Mouse (Mus musculus) liver, embryonic 11.5 days (tissue): Measurements from ENCODE around the gene Tecpr1. TPM values are rescaled to one million over a fixed set of nuclear protein-coding genes. Genes with fewer than 3 reads are reported as not detected.

Experiments
- ATAC-seq: fragments of 200-750 bp; cut with Nextera tagmentation; replicated peaks from 2 replicates; pipeline ENCODE4 v1.8.0; 2017; ENCODE audit warnings: moderate number of reproducible peaks, mild to moderate bottlenecking, moderate TSS enrichment, moderate library complexity; ENCODE audit not compliant: low FRiP score
- DNase-seq: peaks from one replicate; pipeline ENCODE4 v3.0.0-alpha.2; 2017; ENCODE audit warnings: low spot score
- H3K27ac ChIP-seq: fragments of 300-500 bp; sonication (generic); 2 replicates; pipeline ENCODE4 v1.5.1; 2014; ENCODE audit warnings: mild to moderate bottlenecking, low read depth, low read length, control low read depth
- H3K27me3 ChIP-seq: fragments of 300-500 bp; sonication (generic); replicated peaks from 2 replicates; pipeline ENCODE4 v1.6.1; 2014; ENCODE audit warnings: low read length, mixed read lengths; ENCODE audit not compliant: control insufficient read depth, insufficient read depth
- H3K36me3 ChIP-seq: fragments of 300-500 bp; sonication (generic); 2 replicates; pipeline ENCODE4 v1.6.1; 2014; ENCODE audit warnings: mild to moderate bottlenecking, low read length, moderate library complexity, mixed read lengths; ENCODE audit not compliant: control insufficient read depth, insufficient read depth
- H3K4me1 ChIP-seq: fragments of 300-500 bp; sonication (generic); replicated peaks from 2 replicates; pipeline ENCODE4 v1.6.1; 2014; ENCODE audit warnings: low read length, mixed read lengths; ENCODE audit not compliant: control insufficient read depth, insufficient read depth
- H3K4me2 ChIP-seq: fragments of 300-500 bp; sonication (generic); 2 replicates; pipeline ENCODE4 v1.6.1; 2014; ENCODE audit warnings: mild to moderate bottlenecking, control low read depth, moderate library complexity
- H3K4me3 ChIP-seq: fragments of 300-500 bp; sonication (generic); 2 replicates; pipeline ENCODE4 v1.5.1; 2014; ENCODE audit warnings: low read depth, low read length, control low read depth
- H3K9ac ChIP-seq: fragments of 300-500 bp; sonication (generic); 2 replicates; pipeline ENCODE4 v1.6.1; 2014; ENCODE audit warnings: low read depth, low read length, control low read depth
- H3K9me3 ChIP-seq: fragments of 300-500 bp; sonication (generic); 2 replicates; pipeline ENCODE4 v1.6.1; 2016; ENCODE audit warnings: low read length, inconsistent platforms, mixed read lengths; ENCODE audit not compliant: control insufficient read depth
- WGBS: fragments of 180-500 bp; shearing (Covaris S2); extraction: QIAGEN DNeasy Blood & Tissue Kit; methylation state at CpG from one replicate; pipeline ENCODE4 v1.1.7; 2014; 5-methylcytosine and 5-hydroxymethylcytosine counted together
- polyA plus RNA-seq: library from polyadenylated mRNA; unstranded; fragments of >200 nt; fragmentation: Nextera tagmentation; extraction: Ambion mirVana; gene quantifications from 2 replicates; pipeline ENCODE4 v1.2.1, GENCODE M21; 2014

Tecpr1 gene
- polyA plus RNA-seq, 1 experiment from 2014 or later: 8.9 TPM

GRCm38 (mm10) chr5:144255632-144256540, 32.5 kb upstream of the Tecpr1 start:
- Histone ChIP-seq H3K4me3 (peak overlapping the region; percentile 90), H3K27me3 (no peaks in the 10 kb centered on the region), H3K4me1 (peaks cover 33% of the 10 kb centered on the region), H3K36me3 (no peaks in the 10 kb centered on the region; the same call in 1 of the 2 replicates), H3K9me3 (no peaks in the 10 kb centered on the region), H3K9ac (peak overlapping the region; percentile 90), H3K4me2 (peak overlapping the region; percentile 84), H3K27ac (peak overlapping the region; percentile 86)
- ATAC-seq (peak; percentile 16), DNase-seq (peak; percentile 72)
- under 1% methylated on average over 40 of the region's 40 CpGs for WGBS

- Histone ChIP-seq H3K4me3 (peak overlapping the region; percentile 90), H3K9me3 (no peaks in the 10 kb centered on the region), H3K4me2 (peak overlapping the region; percentile 84), H3K27ac (peak overlapping the region; percentile 86), H3K27me3 (no peaks in the 10 kb centered on the region), H3K36me3 (no peaks in the 10 kb centered on the region; the same call in 1 of the 2 replicates), H3K9ac (peak overlapping the region; percentile 90), H3K4me1 (peaks cover 33% of the 10 kb centered on the region)
- DNase-seq: peak; percentile 87
- WGBS: under 1% methylated on average over 58 of the region's 84 CpGs
- ATAC-seq: peak; percentile 85
Measured at GRCm38 (mm10) chr5:144254811-144255631, 31.6 kb upstream of the Tecpr1 start.

GRCm38 (mm10) chr5:144254122-144254810, 30.9 kb upstream of the Tecpr1 start:
- peak overlapping the region; percentile 90 for H3K4me3 ChIP-seq
- H3K27me3 ChIP-seq: no peaks in the 10 kb centered on the region
- peak overlapping the region; percentile 40; the same call in 1 of the 2 replicates for H3K27ac ChIP-seq
- H3K4me2 ChIP-seq: peak overlapping the region; percentile 84
- ATAC-seq (peak; percentile 70), DNase-seq (no peak)
- H3K36me3 ChIP-seq: no peaks in the 10 kb centered on the region; the same call in 1 of the 2 replicates
- 0 out of 2 replicates have a peak overlapping the region, but pooled peaks have one; percentile 20 for H3K9ac ChIP-seq
- no peaks in the 10 kb centered on the region for H3K9me3 ChIP-seq
- H3K4me1 ChIP-seq: peaks cover 32% of the 10 kb centered on the region
- 48% methylated on average over 16 of the region's 16 CpGs for whole genome bisulfite sequencing

GRCm38 (mm10) chr5:144253212-144253611, 29.8 kb upstream of the Tecpr1 start:
- H3K4me2 ChIP-seq: no peak overlapping the region
- no peaks in the 10 kb centered on the region for H3K9me3 ChIP-seq
- ATAC-seq (no peak), DNase-seq (no peak)
- H3K36me3 ChIP-seq: no peaks in the 10 kb centered on the region
- no peaks in the 10 kb centered on the region for H3K27me3 ChIP-seq
- no peak overlapping the region for H3K27ac ChIP-seq
- H3K9ac ChIP-seq: no peak overlapping the region
- H3K4me1 ChIP-seq: peaks cover 22% of the 10 kb centered on the region
- H3K4me3 ChIP-seq: no peak overlapping the region
- WGBS: 59% methylated on average over 4 of the region's 4 CpGs

GRCm38 (mm10) chr5:144251876-144252577, 28.6 kb upstream of the Tecpr1 start:
- H3K4me1 ChIP-seq: peaks cover 12% of the 10 kb centered on the region
- no peak overlapping the region for H3K4me2 ChIP-seq
- H3K27me3 ChIP-seq: no peaks in the 10 kb centered on the region
- H3K9ac ChIP-seq: no peak overlapping the region
- ATAC-seq: no peak
- H3K4me3 ChIP-seq: no peak overlapping the region
- 79% methylated on average over 13 of the region's 13 CpGs for WGBS
- H3K36me3 ChIP-seq: no peaks in the 10 kb centered on the region
- no peak for DNase-seq
- no peak overlapping the region for H3K27ac ChIP-seq
- no peaks in the 10 kb centered on the region for H3K9me3 ChIP-seq

GRCm38 (mm10) chr5:144249871-144250270, 26.5 kb upstream of the Tecpr1 start:
- no peak for DNase-seq
- Histone ChIP-seq H3K9ac (no peak overlapping the region), H3K27me3 (no peaks in the 10 kb centered on the region), H3K4me3 (no peak overlapping the region), H3K27ac (no peak overlapping the region), H3K36me3 (no peaks in the 10 kb centered on the region), H3K9me3 (no peaks in the 10 kb centered on the region), H3K4me1 (peaks cover 7% of the 10 kb centered on the region; the same call in 1 of the 2 replicates), H3K4me2 (no peak overlapping the region)
- 74% methylated on average over 3 of the region's 3 CpGs for WGBS
- ATAC-seq: no peak

- no peak overlapping the region for H3K4me2 ChIP-seq
- 52% methylated on average over 10 of the region's 10 CpGs for WGBS
- no peaks in the 10 kb centered on the region for H3K36me3 ChIP-seq
- no peak for ATAC-seq
- DNase-seq: no peak
- H3K4me3 ChIP-seq: no peak overlapping the region
- no peaks in the 10 kb centered on the region for H3K9me3 ChIP-seq
- no peak overlapping the region for H3K27ac ChIP-seq
- H3K4me1 ChIP-seq: 0 out of 2 replicates have a peak, but pooled peaks cover 2% of the 10 kb centered on the region
- H3K27me3 ChIP-seq: no peaks in the 10 kb centered on the region
- no peak overlapping the region for H3K9ac ChIP-seq
Measured at GRCm38 (mm10) chr5:144247906-144248585, 24.6 kb upstream of the Tecpr1 start.
